Mouse (Mus musculus) lung, postnatal 0 days (tissue): ENCODE data around the gene Stat5a.

Experiments
- CTCF ChIP-seq: IDR thresholded peaks from 2 replicates; pipeline ENCODE4 v1.5.1; 2016; ENCODE audit warnings: antibody characterized with exemption, mild to moderate bottlenecking
- EP300 ChIP-seq: IDR thresholded peaks from 2 replicates; pipeline ENCODE4 v1.6.1; 2016; ENCODE audit warnings: antibody characterized with exemption, mild to moderate bottlenecking, control low read depth

- TF ChIP-seq CTCF (no peak), EP300 (no peak)
Observed at GRCm38 (mm10) chr11:100855178-100855577, 4.0 kb upstream of the Stat5a start.
